Mouse (Mus musculus): ENCODE measurements around the gene Cmah. TPM values are rescaled to one million over a fixed set of nuclear protein-coding genes. Genes with fewer than 3 reads are reported as not detected.

Cmah gene
- 49.5 TPM for polyA plus RNA-seq (2014; fragmentation: Illumina TruSeq; extraction: RNeasy Lipid Tissue Mini Kit (QIAGEN cat#74804); ENCODE audit: low read depth, low replicate concordance)

GRCm38 (mm10) chr13:24327201-24327600, at the start of gene Cmah:
Cmah (plus strand) TSS chr13:24327404.

GRCm38 (mm10) chr13:24280439-24281431, 46.5 kb upstream of the Cmah start, which contains the start of gene Carmil1:
Carmil1 (minus strand) TSS chr13:24280795.

Other genes with a start within 250 kb of the Cmah start
- 31.9 TPM for gene Carmil1, start 46.6 kb upstream of the Cmah start, polyA plus RNA-seq (2014; fragmentation: Illumina TruSeq; extraction: RNeasy Lipid Tissue Mini Kit (QIAGEN cat#74804); ENCODE audit: low read depth, low replicate concordance)